Mouse (Mus musculus) heart, embryonic 14.5 days (tissue): ENCODE measurements around the gene Atp2b4. TPM values are rescaled to one million over a fixed set of nuclear protein-coding genes. Genes with fewer than 3 reads are reported as not detected.
"Not testable (repeated sequence)": the region's sequence is repeated elsewhere in the genome, so short reads cannot be mapped to it uniquely, and the experiment has no call there.

Source experiments
- ATAC-seq: fragments of 200-750 bp; cut with Nextera tagmentation; 2 replicates; pipeline ENCODE4 v1.8.0; 2017; ENCODE audit warnings: low read depth, moderate TSS enrichment; ENCODE audit not compliant: insufficient number of reproducible peaks, insufficient read depth, low FRiP score
- H3K27ac ChIP-seq, 2 experiments: fragments of 200-500 bp in 1 of 2; fragments of 300-500 bp in 1 of 2; sonication (generic) in 1 of 2; replicated peaks in 1 of 2; 2 replicates each; pipeline ENCODE4 v1.5.1; 2012 to 2014; ENCODE audit warnings: low read depth in 2 of 2, low read length in 2 of 2, control low read depth in 1 of 2, mild to moderate bottlenecking in 1 of 2, mixed read lengths in 1 of 2; ENCODE audit not compliant: control insufficient read depth in 1 of 2, insufficient read depth in 1 of 2
- H3K27me3 ChIP-seq: fragments of 300-500 bp; sonication (generic); 2 replicates; pipeline ENCODE4 v1.6.1; 2014; ENCODE audit warnings: mild to moderate bottlenecking, low read length, control low read depth; ENCODE audit not compliant: control insufficient read depth, insufficient read depth
- H3K36me3 ChIP-seq: fragments of 300-500 bp; sonication (generic); 2 replicates; pipeline ENCODE4 v1.6.1; 2014; ENCODE audit warnings: mild to moderate bottlenecking, control low read depth, low read length, mixed read lengths; ENCODE audit not compliant: control insufficient read depth, insufficient read depth
- H3K4me1 ChIP-seq, 2 experiments: fragments of 200-500 bp in 1 of 2; fragments of 300-500 bp in 1 of 2; sonication (generic) in 1 of 2; 2 replicates each; pipeline ENCODE4 v1.6.1; 2012 to 2014; ENCODE audit warnings: low read length in 2 of 2, control low read depth in 1 of 2, mixed read lengths in 1 of 2; ENCODE audit not compliant: control insufficient read depth in 2 of 2, insufficient read depth in 2 of 2
- H3K4me2 ChIP-seq: fragments of 300-500 bp; sonication (generic); 2 replicates; pipeline ENCODE4 v1.6.1; 2014; ENCODE audit warnings: mild to moderate bottlenecking, low read length
- H3K4me3 ChIP-seq, 2 experiments: fragments of 200-500 bp in 1 of 2; fragments of 300-500 bp in 1 of 2; sonication (generic) in 1 of 2; 2 replicates each; pipeline ENCODE4 v1.5.1; 2012 to 2014; ENCODE audit warnings: low read length in 2 of 2, mild to moderate bottlenecking in 2 of 2, control low read depth in 1 of 2, low read depth in 1 of 2, moderate library complexity in 1 of 2; ENCODE audit not compliant: control insufficient read depth in 1 of 2, insufficient read depth in 1 of 2
- H3K9ac ChIP-seq: fragments of 300-500 bp; sonication (generic); 2 replicates; pipeline ENCODE4 v1.6.1; 2014; ENCODE audit warnings: mild to moderate bottlenecking, low read length
- H3K9me3 ChIP-seq: fragments of 300-500 bp; sonication (generic); 2 replicates; pipeline ENCODE4 v1.6.1; 2016; ENCODE audit warnings: low read length, control low read depth; ENCODE audit not compliant: control insufficient read depth
- WGBS: fragments of 180-500 bp; shearing (Covaris S2); extraction: QIAGEN DNeasy Blood & Tissue Kit; methylation state at CpG from one replicate; pipeline ENCODE4 v1.1.7; 2014; 5-methylcytosine and 5-hydroxymethylcytosine counted together
- polyA plus RNA-seq: library from polyadenylated mRNA; unstranded; fragments of >200 nt; fragmentation: Nextera tagmentation; extraction: Ambion mirVana; gene quantifications from 2 replicates; pipeline ENCODE4 v1.2.1, GENCODE M21; 2014

Atp2b4 gene
- polyA plus RNA-seq, 1 experiment from 2014 or later, result 21.3 TPM

DNA sequence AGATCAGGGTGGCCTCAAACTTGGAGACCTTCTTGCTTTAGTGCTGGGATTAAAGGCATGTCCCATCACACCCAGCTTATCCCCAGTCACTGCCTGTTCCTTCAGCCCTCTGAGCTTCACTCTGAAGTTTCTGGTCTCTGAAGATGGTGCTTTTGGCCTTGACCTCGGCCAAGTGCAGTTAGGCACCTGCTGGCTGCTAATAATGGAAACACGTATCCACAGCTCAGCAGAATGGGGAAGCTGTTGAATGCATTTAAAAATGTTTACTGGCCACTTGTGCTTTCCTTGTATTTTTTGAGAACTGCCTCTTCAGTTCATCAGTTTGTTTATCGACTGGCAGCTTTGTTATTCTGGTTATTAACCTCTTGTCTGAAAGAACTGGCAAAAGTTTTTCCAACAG is 129.0 kb downstream of the Atp2b4 start:
- Histone ChIP-seq H3K27me3 (no peaks in the 10 kb centered on the region), H3K4me3 (no peak overlapping the region), H3K27ac (no peak overlapping the region), H3K4me1 (no peaks in the 10 kb centered on the region), H3K36me3 (no peaks in the 10 kb centered on the region), H3K9ac (no peak overlapping the region), H3K4me2 (no peak overlapping the region), H3K9me3 (no peaks in the 10 kb centered on the region)
- ATAC-seq, result no peak
- WGBS, result 51% methylated on average over 3 of the region's 3 CpGs

- Histone ChIP-seq H3K36me3 (no peaks in the 10 kb centered on the region), H3K9me3 (no peaks in the 10 kb centered on the region), H3K27me3 (no peaks in the 10 kb centered on the region), H3K4me1 (no peaks in the 10 kb centered on the region), H3K4me2 (no peak overlapping the region), H3K27ac (no peak overlapping the region), H3K9ac (no peak overlapping the region), H3K4me3 (no peak overlapping the region)
- 74% methylated on average over 3 of the region's 3 CpGs for WGBS
- ATAC-seq, result no peak
Measured at GRCm38 (mm10) chr1:133671266-133671665, 129.6 kb downstream of the Atp2b4 start.

- WGBS, result 71% methylated on average over 6 of the region's 6 CpGs
- no peaks in the 10 kb centered on the region for H3K27me3 ChIP-seq
- H3K9me3 ChIP-seq, result no peaks in the 10 kb centered on the region
- no peak overlapping the region for H3K9ac ChIP-seq
- H3K27ac ChIP-seq, result no peak overlapping the region
- no peak for ATAC-seq
- no peaks in the 10 kb centered on the region for H3K36me3 ChIP-seq
- H3K4me3 ChIP-seq, result no peak overlapping the region
- no peaks in the 10 kb centered on the region for H3K4me1 ChIP-seq
- no peak overlapping the region for H3K4me2 ChIP-seq
Measured at GRCm38 (mm10) chr1:133670776-133671175, 130.1 kb downstream of the Atp2b4 start.

GRCm38 (mm10) chr1:133670190-133670589 is 130.7 kb downstream of the Atp2b4 start:
- H3K4me3 ChIP-seq, result no peak overlapping the region
- no peaks in the 10 kb centered on the region for H3K36me3 ChIP-seq
- WGBS, result 72% methylated on average over 12 of the region's 12 CpGs
- H3K9ac ChIP-seq, result no peak overlapping the region
- no peak overlapping the region for H3K4me2 ChIP-seq
- ATAC-seq, result no peak
- H3K27ac ChIP-seq, result no peak overlapping the region
- H3K4me1 ChIP-seq, result no peaks in the 10 kb centered on the region
- H3K9me3 ChIP-seq, result no peaks in the 10 kb centered on the region
- H3K27me3 ChIP-seq, result no peaks in the 10 kb centered on the region

DNA sequence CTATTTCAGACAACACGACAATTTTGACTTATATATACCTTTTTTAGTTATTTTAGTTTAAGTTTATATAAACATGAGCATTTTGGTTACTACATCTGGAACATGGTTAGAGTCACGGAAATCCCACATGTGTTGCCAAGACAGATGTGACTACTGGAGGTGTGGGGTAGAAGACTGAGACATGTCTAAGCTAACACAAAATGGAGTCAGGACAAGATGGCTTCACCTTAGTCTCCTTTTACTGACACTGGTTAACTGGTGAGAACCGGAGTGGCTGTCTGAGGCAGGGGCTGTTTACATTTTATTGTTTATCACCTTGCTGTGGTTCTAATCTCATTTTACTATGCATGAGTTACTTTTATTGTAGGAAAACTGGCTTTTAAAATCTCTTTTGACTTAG is 132.2 kb downstream of the Atp2b4 start:
- no peak overlapping the region for H3K4me2 ChIP-seq
- WGBS, result 88% methylated on average over 3 of the region's 3 CpGs
- ATAC-seq, result no peak

DNA sequence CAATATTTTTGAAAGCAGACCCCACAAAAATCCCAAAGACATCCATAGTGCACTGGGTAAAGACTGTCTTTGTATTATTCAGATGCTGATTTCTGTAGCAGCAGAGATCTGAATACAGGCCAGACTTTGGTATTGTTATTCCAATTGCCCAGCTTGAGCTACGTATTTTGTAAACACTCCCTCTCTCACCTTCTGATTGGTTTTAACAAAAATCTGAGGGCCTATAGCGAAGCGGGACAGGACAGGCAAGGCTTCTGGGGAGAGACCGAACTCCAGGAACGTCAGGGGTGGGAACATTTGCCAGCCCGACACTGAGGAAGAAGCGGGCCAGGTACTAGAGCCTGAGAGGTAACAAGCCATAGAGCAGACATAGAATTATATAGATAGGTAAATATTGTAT is 133.1 kb downstream of the Atp2b4 start:
- no peak overlapping the region for H3K27ac ChIP-seq
- no peak overlapping the region for H3K4me3 ChIP-seq
- H3K36me3 ChIP-seq, result no peaks in the 10 kb centered on the region
- H3K4me2 ChIP-seq, result no peak overlapping the region
- no peaks in the 10 kb centered on the region for H3K9me3 ChIP-seq
- no peaks in the 10 kb centered on the region for H3K27me3 ChIP-seq
- H3K4me1 ChIP-seq, result peaks cover 0 to 4% of the 10 kb centered on the region in 2 experiments; a peak in 2 of 4 replicates
- no peak overlapping the region for H3K9ac ChIP-seq
- ATAC-seq, result no peak
- WGBS, result 67% methylated on average over 7 of the region's 7 CpGs

More for the DNA sequence above, 132.2 kb downstream of the Atp2b4 start:
- peaks cover 0 to 4% of the 10 kb centered on the region in 2 experiments; a peak in 2 of 4 replicates for H3K4me1 ChIP-seq
- no peak overlapping the region for H3K4me3 ChIP-seq
- H3K27ac ChIP-seq, result no peak overlapping the region
- no peaks in the 10 kb centered on the region for H3K27me3 ChIP-seq
- no peaks in the 10 kb centered on the region for H3K9me3 ChIP-seq
- H3K36me3 ChIP-seq, result no peaks in the 10 kb centered on the region
- no peak overlapping the region for H3K9ac ChIP-seq

DNA sequence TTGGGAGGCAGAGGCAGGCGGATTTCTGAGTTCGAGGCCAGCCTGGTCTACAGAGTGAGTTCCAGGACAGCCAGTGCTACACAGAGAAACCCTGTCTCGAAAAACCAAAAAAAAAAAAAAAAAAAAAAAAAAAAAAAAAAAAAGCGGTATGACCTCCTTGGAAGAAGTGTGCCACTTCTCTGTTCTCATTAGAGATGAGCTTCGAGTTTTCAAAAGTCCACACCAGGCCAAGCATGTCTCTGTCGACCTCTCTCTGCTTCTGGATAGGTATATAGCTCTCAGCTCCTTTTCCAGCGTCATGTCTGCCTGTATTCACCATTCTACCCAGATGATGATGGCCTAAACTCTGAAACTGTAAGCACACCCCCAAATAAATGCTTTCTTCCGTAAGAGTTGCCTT is 135.1 kb downstream of the Atp2b4 start:
- not testable (repeated sequence) for H3K4me2 ChIP-seq, H3K36me3 ChIP-seq, H3K27ac ChIP-seq, H3K9ac ChIP-seq, H3K9me3 ChIP-seq, H3K4me3 ChIP-seq, H3K27me3 ChIP-seq, H3K4me1 ChIP-seq, ATAC-seq
- WGBS, result 79% methylated on average over 7 of the region's 8 CpGs

DNA sequence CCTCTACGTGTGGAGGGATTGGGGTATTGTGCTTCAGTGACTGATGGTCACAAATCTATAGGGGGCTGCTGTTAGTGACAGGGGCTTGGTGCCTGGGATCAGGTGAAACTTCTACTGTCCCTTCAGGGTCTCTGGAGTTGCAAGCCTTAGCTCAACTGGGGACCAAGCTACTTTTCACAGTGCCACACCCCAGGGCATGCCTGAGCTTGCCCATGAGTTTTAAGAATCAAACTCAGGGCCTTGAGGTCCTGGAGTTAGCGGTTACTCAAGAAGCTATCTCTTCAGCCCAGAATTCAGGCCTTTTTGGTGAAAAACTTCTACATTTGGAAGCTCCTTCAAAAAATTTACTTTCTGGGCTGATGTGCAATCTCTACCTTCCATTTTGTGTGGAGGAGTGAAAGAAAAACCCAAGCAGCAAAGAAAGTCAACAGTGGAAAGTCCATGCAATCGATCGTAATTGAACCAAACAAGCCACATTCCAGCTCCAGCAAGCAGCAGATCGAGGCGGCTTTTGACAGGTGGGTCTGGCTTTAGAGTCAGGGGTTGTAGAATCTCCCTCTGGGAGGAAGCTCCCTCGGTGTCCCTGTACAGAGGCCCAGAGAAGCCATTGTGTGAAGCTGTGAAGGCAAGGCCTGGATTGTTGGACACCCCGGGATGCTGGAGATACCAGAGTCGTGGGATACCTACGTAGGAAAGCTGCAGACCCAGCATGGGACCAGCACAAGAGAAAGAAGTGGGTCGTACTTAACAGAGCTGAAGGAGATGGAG is 136.5 kb downstream of the Atp2b4 start:
- Histone ChIP-seq H3K9ac (no peak overlapping the region), H3K4me2 (no peak overlapping the region), H3K4me1 (peaks cover 6 to 10% of the 10 kb centered on the region in 2 experiments), H3K36me3 (peaks cover 4% of the 10 kb centered on the region), H3K9me3 (no peaks in the 10 kb centered on the region), H3K27ac (no peak overlapping the region; a peak in 1 of 4 replicates), H3K27me3 (no peaks in the 10 kb centered on the region), H3K4me3 (no peak overlapping the region)
- ATAC-seq, result no peak
- WGBS, result 75% methylated on average over 11 of the region's 11 CpGs
